Mouse (Mus musculus) c-Kit-positive CD71-negative TER-119-negative erythroid progenitor cells, embryonic 14.5 days (primary cell): ENCODE measurements around the gene Fam178b.
"Not testable (repeated sequence)": the region's sequence is repeated elsewhere in the genome, so short reads cannot be mapped to it uniquely, and the experiment has no call there.

Experiments
- DNase-seq: peaks from one replicate; pipeline ENCODE4 v3.0.0-alpha.2; 2013; ENCODE audit warnings: low read depth

The Fam178b gene

GRCm38 (mm10) chr1:36542925-36543324, 140.1 kb downstream of the Fam178b start:
- DNase-seq = no peak

DNA sequence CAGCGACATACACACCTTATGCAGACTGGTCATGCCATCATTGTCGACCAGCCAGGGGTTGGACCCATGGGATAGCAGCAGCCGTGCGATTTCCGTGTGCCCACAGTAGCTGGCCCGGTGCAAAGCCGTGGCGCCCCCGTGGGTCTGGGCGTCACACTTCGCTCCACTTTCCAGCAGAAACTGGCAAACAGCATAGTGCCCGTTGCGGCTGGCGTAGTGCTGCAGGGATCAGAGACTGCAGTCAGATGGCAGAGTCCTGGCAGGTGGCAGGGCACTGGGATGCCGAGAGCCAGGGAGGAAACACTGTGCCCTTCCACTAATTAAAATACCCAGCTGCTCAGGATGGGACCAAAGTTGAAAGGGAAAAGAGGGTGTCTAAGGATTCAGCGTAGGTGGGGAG, 141.1 kb downstream of the Fam178b start:
- DNase-seq = no peak

DNA sequence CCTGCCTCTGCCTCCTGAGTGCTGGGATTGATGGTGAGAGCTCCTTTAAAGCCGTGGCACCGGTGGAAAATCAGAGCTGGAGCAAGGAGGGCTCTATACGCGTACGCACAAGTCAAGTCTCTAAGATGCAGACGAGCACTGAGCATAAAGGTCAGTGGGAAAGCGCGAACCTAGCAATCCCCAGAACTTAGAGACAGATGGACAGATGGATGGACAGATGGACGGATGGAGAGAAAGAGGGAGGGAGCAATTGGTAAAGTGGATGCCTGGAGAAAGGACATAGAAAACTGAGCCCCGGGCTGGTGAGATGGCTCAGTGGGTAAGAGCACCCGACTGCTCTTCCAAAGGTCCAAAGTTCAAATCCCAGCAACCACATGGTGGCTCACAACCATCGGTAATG, 142.2 kb downstream of the Fam178b start:
- DNase-seq = no peak

DNA sequence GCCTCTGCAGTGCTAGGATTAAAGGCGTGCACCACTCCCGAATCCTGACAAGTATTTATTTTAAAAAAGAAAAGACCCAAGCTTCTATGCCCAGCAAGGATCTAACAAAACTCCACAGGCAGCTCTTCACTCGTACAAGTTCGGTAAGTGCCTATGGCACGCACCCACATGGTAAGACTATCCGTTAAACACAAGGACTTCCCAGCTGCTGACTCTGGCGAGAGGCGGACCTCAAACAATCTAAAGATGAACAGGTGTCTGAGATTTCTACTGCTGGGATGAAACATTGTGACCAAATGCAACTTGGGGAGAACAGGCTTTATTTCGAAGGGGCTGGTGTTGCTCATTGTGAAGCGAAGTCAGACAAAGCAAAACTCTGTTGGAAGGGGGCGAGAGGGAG, 142.9 kb downstream of the Fam178b start:
- DNase-seq = no peak

DNA sequence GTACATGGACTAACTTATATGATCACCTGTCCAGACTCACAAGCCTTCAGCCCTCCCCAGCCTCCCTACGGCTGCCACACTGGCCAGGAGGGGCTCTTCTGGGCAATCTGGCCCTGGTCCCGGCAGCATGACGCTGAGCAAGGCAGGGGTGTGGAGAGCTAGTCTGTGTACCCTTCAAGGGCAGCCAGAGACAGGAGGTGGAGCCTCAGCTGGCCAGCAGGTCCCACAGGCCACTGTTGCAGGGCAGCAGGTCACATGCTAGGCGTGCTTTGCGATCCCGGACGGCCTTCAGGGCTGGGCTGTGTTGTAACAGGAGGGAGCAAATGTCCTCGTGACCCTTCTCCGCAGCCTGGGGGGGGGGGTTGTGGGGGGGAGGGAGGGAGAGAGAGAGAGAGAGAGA, 143.8 kb downstream of the Fam178b start, which contains the start of gene Gm42417:
Gm42417 (minus strand) TSS at position 244 of the 400 bp plus-strand sequence.
- no peak for DNase-seq

DNA sequence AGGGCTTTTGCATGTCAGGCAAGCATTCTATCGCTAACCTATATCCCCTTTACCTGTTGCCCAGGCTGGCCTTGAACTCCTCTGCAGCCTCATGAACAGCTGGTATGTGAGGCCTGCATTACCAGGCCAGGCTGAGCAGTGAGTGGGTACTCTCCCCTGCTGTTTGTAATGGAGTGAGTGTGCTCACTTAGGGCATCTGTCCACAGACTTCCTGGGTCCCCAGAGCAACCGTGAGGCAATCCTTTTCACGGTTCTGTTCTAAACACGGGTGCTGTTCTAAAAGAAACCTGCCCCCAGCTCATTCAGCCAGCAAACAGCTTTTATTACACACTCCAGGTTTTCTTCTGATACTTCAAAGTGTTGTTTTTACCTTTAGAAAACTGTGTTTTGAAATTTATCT, 144.3 kb downstream of the Fam178b start:
- DNase-seq = no peak

DNA sequence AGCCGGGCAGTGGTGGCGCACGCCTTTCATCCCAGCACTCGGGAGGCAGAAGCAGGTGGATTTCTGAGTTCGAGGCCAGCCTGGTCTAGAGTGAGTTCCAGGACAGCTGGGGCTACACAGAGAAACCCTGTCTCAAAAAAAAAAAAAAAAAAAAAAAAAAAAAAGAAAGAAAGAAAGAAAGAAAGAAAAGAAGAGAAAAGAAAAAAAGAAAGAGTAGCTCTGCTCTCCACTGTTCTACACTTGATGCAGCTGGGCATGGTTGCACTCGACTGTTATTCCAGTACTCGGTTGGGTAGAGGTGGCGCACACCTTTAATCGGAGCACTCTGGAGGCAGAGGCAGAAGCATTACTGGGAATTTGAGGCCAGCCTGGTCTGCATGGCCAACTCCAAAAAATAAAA, 146.2 kb downstream of the Fam178b start, which contains the start of gene Ankrd23:
Ankrd23 (minus strand) TSS at position 101 of the 400 bp plus-strand sequence.
- DNase-seq = not testable (repeated sequence)

- DNase-seq = no peak
These were observed 146.6 kb downstream of the Fam178b start for GRCm38 (mm10) chr1:36536397-36536728.

DNA sequence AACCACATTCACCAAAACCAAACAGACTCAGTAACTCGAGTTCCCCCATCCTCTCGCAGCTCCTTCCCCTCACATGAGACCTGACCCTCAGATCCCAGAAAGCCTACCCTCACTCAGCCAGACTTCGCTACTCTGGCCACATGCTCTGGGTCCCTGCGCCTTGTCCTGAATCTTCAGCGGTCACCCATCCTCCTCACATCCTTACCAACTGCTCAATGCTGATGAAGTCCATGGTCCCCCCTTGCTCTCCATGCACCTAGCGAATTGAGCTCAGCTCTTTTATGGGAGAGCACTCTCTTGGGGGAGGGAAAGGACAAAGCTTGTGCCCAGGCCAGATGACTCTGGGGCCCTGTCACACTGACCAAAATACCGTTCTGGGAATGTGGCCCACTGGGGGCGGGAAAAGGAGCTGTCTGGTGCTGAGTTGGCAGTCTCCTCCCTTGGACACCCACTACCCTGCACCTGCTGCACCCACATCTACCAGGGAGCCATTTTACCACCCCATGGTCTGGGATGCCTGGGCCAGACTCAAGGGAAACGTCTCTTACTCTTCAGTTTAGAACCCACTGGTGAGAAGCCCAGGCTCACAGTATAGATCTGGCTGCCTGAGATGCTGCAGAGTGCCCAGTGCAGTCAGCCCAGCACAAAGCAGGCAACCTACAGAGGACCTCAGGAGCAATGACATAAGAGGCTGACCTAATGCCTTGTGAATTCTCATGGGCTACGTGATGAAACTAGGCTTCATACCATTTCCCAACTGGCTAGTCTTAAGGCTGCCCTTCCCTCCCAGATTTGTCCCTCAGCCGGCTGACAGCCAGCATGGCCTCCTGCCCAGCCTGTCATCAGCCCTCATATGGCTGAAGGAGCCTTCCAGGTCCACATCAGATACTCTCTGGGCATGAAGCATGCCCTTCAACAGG, 147.2 kb downstream of the Fam178b start:
- no peak for DNase-seq

DNA sequence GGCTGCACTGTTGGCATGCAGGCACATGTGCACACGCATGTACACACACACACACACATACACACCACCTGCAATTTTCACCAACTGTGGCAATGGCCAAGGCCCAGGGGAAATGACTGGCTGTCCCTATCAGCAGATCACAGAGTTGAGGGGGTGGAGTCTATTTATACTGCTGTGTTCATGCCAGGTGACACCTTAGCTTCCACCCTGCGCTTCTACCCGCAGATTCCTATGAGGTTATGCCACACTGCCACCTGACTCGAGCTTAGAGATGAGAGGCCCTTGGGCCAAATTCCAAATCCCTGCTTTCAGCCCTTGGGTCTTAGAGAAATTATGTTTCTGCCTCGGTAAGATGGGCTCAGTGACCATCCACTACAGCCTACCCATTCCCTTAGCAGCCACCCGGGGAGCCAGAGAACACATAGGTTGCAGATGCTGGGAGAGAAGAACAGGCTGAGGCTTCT, 148.4 kb downstream of the Fam178b start:
- no peak for DNase-seq

DNA sequence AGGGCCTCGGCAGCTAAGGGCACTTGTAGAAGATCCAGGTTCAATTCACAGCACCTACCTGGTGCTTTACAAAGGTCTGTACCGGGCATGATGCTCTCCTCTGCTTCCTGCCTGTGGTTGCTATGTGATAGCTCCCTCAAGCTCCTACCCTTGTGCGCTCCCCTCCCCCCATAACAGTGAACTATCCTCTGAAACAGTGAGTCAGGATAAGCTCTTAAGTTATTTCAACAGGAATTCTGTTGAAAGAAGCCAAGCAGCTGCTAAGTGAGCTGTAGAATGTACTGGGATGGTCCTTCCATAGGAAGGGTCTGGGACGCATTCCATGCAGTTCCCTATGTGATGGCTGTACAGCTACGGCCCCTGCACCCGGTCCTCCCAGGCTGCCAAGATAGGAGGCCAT, 149.4 kb downstream of the Fam178b start:
- no peak for DNase-seq

- no peak for DNase-seq
These were observed 151.5 kb downstream of the Fam178b start for GRCm38 (mm10) chr1:36531461-36531860.

GRCm38 (mm10) chr1:36530962-36531361, 152.0 kb downstream of the Fam178b start:
- no peak for DNase-seq

- no peak for DNase-seq
These were observed 152.5 kb downstream of the Fam178b start for GRCm38 (mm10) chr1:36530485-36530884.

DNA sequence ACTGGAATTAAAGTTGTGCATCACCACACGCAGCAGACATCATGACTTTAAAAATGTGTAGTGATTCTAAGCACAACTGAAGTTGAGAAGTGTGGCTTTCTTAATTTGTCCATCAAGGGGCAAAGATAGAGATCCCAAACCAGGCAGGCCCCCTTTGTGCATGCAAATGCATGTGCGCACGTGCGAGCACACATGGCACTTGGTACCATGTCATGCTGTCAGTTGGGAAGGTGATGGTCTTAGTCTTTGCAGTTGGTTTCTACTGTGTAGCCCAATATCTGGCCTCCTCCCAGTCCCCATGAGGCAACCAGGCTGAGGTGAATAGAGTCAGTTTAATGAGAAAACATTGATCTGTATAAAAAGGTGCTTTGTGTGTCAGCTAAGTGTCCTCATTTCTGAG, 153.1 kb downstream of the Fam178b start:
- no peak for DNase-seq

DNA sequence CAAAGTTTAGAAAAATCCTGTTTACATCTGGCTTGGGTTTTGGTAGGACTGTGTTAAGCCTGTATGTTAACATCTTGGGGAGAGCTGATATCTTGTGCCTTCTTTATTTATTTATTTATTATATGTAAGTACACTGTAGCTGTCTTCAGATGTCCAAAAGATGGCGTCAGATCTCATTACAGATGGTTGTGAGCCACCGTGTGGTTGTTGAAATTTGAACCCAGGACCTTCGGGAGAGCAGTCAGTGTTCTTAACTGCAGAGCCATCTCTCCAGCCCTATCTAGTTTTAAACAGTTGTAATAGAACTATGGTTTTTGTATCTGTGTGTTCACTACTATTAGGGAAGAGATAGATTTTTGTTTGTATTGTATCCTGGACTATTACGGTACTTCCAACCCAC, 153.7 kb downstream of the Fam178b start:
- no peak for DNase-seq

DNA sequence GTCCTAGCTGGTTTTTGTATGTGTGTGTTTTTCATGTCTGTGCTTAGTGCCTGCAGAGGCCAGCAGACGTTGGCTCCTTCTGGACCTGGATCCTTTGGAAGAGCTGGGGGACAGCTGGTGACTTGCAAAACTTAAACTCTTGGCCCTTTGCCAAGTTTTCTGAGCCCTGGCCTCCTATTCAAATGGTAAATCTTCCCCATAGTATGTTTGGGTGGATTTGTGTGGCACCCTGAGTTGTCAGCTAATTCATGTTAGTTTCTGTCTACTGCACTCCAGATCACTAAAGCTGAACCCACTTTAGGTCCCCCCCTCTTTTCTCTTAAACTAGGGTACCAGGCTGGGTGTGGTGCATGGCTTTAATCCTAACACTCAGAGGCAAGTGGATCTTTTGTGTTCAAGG, 154.6 kb downstream of the Fam178b start:
- no peak for DNase-seq

- DNase-seq = no peak
These were observed 156.1 kb downstream of the Fam178b start for GRCm38 (mm10) chr1:36526903-36527302.

DNA sequence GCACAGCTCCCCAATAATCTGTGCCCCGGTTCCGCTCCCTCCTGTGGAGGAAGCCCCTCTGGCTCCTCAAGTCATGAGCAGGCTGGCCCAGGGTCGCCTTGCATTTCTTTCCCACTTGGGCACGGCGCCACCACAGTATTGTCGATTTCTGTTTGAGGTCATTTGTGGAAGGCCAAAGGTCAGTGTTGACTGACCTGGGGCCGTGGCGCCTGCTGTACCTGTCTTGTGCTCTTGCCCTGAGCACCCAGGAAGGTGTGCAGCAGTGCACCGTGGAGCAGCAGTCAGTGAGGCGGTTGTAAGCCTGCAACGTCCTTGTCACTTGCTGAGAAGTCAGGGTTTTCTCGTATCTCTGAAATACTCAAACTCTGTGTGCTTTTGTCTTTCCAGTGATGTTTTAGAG, 157.2 kb downstream of the Fam178b start:
- no peak for DNase-seq

GRCm38 (mm10) chr1:36524058-36524457, 158.9 kb downstream of the Fam178b start:
- DNase-seq = no peak

DNA sequence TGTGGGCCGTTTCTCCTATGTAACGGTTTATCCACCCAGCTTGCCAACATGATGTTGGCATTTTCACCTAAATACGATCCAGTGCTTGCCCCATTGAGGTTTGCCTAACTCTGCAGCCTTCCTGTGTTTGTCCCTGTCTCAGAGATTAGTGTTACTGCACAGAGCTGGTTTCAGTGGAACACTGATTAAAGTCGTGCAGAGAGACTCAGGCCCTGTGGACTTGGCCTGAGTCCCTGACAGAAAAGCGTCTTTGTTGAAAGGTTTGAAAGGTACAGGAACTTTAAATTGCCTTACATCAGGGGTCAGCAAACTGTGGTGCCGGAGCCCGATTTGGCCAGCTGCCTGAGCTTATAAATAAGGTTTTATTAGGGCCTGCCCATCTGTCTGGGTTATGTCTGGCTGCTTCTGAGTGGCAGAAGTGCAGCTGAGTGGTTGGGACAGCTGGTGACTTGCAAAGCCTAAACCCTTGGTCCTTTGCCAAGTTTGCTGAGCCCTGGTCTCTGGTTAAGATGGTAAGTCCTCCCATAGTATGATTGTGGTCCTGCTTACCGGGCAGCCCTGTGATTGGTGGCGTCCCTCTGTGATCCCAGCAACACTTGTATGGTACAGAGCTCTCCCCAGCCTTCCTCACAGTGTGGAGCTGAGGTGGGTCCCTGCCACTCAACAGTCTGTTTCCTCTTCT, 159.5 kb downstream of the Fam178b start:
- DNase-seq = no peak

GRCm38 (mm10) chr1:36522210-36522609, 160.8 kb downstream of the Fam178b start:
- DNase-seq = no peak

DNA sequence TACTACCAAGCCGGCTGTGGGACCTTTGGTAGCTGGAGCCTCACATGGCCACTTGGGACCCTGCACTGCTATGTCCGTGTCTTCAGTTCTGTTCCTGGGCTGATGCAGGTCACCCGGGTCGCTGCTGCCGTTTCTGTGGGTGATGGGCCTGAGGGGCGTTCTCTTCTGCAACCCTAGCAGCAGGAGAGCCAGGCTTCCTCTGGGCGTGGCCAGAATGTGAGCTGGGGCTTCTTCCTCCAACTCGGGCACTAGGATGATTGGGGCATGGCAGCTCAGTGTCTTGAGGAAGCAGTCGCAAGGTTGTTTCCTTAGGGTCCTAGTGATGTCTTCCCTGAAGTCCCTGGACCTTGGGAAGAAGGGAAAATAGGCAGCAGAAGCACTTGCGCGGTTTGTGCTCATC, 163.4 kb downstream of the Fam178b start:
- no peak for DNase-seq
